Mouse (Mus musculus) hindlimb bud, embryonic 11.5 days (tissue): ENCODE data around the gene C2cd5.
A peak's percentile ranks its signal among the peaks of the same experiment; 100 is the strongest.
"Not testable (repeated sequence)": the region's sequence is repeated elsewhere in the genome, so short reads cannot be mapped to it uniquely, and the experiment has no call there.

Experiments
- DNase-seq: peaks from one replicate; pipeline ENCODE4 v3.0.0-alpha.2; 2012; ENCODE audit warnings: low read depth, low spot score; ENCODE audit errors: extremely low spot score

C2cd5 gene

DNA sequence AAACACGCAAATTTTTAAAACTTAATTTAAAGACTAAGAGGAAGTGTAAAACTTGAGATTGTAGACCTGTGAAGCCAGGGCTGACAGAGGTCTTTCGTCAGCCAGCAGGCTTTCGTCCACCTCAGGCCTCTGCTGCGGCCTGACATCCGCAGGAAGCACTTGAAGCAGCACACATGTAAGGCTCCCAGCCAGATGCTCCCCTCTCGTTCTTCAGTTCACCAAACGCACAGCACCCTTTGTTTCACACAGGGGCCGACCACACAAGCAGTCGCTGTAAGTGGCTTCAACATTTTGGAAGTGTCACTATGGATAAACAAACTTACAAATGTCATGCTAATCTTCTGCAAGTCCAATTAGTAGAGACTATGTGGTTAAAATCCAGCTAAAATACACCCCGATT, 72.5 kb downstream of the C2cd5 start:
- no peak for DNase-seq

DNA sequence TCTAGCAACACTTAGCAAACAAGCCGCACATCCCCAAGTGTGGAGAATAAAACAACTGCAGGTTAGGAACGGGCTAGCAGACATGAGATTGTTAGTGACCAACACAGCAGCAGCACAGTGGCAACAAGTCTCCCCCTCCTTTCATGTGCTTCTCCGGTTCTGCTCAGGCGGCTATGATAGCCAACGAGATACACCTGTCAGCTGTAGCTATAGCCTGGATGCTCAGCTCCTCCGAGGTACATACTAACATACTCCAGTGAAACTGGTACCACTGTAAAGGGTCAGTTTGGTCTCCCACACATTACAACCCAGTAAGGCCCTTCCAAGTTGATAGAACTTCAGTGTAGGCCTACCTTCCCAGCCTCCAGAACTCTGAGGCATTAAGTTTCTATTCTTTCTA, 76.2 kb downstream of the C2cd5 start:
- no peak for DNase-seq

DNA sequence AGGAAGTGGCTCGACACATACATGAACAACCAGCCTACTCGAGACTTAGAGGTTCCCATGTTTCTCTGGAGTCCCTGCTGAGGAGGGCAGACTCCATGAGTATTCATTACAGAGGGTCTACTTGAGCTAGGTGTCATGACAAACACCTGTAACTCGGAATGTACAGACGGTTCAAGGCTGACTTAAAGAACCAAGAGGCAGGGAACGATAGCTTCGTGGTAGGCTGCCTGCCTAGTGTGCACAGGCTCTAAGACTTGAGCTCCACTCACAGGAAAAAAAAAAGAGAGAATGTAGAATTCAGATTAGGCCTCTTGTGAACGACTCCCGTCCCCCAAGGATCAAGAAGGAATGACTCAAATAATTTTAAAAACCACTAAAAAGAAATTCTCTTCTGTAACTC, 78.2 kb downstream of the C2cd5 start:
- no peak for DNase-seq

DNA sequence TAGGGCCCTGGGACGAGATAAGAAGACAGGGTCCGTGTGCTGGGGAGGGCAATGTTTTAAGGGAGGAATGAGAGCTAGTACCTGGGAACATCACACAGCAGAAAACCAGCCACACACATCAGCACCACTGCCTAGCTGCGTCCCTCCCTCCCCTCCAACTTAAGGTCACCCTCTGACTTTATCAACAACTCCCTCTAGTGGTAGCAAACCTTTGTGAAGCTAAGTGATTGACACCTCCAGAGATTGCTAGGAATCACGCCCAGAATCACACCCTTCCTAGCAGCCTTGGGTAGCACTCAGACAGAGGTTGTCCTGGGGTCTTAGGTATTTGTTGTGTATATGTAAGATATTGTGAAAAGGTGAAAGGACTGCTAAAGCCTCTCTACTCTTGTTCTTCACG, 79.3 kb downstream of the C2cd5 start:
- peak; percentile 10 for DNase-seq

DNA sequence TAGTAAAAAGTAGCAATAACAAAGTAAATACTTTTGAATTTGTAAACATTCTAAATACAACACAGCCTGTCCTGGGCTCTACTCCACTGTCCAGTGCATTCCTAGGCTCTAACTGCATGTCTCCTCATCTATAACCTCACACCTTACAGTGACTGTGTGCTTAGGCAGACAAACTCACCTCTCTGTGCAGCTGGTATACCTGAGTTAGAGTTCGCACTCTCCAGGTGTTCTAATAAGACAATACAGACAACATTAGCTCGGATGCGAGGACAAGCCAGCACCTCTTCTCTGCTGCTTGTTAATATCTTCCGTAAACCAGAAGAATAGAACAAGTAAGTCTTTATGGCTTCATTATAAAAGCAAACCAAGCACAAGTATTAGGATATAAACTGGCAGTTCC, 79.8 kb downstream of the C2cd5 start:
- no peak for DNase-seq

DNA sequence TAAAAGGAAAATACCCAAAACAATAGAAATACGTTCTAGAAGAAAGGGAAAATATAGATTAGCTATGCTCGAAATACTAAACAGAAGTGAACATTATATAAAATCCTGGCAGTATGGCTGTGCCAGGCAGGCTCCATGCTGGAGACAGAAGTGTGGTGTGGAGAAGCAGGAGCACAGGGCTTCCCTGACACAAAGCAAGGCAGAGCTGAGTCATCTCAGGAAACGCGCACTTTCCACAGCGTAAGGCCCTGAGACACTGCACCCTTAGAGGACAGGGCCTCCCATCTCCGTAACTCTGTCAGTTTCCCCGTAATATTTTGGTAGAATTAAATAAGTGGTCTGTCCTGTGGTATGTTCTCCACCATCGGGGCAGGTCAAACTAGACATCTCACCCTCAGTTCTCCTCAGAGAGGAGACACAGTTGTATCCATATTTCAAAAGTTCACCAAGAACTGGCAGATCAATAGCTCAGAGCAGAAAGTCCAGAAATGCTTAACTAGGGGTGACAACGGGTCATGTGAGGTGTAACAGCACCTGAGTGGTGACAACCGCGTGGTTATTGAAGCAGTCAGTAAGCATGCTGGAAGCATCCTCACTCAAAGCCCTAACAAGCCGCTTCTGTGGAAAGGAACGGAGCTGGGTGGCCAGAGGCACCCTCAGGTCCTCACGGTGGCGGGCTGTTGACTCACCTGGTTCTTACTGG, 87.3 kb downstream of the C2cd5 start:
- DNase-seq: no peak

DNA sequence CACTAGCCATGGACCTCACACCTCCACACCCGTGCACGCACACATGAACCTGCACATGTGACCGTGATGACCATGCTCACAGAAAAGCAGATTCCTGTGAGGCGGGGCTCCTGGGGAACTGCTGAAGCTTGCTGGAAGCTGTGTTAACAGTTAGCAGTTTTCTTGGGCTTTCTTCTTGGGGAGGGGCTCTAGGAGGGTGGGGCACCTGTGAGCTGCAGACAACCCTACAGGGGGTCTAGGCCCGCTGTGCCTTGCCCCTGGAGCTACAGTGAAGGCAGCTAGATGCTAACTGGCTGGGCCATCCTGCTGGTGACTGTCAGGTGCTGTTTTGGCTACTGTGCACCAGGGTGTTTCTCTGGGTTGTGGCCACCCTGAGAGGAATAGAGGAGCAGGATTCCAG, 91.1 kb downstream of the C2cd5 start:
- DNase-seq: no peak

DNA sequence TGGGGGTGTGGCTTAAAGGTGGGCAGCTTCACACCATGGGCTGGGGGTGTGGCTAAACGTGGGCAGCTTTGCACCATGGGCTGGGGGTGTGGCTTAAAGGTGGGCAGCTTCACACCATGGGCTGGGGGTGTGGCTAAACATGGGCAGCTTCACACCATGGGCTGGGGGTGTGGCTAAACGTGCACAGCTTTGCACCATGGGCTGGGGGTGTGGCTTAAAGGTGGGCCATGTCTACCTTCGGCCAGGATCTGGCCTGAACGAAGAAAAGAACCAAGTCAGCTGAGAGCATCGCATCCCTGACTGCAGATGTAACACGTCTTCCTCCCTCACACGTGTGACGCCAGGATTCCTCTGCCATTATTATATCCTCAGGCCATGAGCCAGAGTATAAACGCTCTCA, 94.7 kb downstream of the C2cd5 start:
- DNase-seq: not testable (repeated sequence)

DNA sequence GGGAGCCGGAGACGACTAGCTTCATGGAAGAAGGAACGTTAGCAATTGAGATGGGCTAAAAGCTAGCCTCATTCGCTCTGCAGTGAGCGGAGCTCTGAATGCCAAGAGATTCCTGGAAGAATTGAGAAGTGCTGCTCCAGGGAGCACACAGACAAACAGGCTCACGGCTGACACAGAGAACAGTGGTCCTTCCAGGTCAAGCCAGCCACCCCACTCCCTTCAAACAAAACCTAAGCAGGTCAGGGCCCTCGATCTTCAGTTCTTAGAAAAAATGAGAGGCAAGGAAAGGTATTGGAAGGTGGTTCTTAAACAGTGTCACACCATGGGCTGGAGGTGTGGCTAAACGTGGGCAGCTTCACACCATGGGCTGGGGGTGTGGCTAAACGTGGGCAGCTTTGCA, 95.1 kb downstream of the C2cd5 start:
- no peak for DNase-seq

DNA sequence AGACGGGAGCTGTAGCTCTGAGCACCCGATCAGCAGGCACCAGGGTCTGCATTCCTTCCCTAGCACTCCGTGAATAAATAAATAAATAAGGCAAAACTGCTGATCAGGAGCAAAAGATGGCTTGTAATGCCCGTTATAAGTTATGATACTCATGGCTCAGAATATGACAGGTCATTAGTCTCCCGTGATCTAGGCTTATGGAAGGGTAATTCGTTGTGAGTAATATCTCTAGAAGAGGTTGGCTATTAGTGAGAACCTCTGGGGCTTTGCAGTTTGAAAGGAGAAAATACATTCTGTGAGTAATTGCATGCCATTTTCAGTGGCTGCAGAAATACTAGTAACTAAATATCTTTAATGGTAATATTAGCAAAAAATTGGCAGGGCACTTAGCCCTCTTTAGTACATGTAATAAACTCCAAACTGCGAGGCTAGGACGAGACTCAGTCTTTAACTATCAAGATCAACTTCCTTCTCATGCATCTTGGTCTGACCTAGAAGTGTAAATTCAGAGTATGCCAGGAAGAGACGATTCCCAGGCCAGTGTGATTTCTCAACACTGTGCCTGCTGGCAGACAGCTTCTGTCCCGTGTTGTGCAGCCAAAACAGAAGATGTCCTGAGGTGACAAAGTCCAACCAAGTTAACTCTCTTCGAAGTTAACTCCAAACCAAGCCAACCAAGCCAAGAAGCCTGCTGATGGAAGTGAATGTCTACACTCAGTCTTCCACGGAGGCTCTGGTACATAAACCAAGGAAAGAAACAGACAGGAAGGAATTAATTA, 101.5 kb downstream of the C2cd5 start:
- no peak for DNase-seq

DNA sequence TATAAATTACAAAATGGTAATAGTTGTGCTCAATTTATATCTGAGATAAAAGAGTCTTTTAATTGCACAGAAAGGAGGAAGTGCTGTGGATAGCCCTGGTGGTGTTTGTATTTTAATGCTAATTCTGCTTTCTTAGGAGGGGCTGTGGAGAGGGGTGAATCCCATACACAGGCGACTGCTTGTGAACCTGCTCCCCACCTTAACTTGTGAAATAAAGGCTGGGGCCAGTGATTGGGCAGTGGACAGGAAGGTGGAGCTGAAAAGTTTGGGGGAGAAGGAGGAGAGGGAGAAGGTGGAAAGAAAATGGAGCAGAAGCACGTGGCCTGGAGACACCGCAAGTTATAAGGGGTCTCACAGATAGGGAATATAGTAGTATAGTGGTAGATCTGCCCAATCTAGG, 103.1 kb downstream of the C2cd5 start:
- DNase-seq: no peak

DNA sequence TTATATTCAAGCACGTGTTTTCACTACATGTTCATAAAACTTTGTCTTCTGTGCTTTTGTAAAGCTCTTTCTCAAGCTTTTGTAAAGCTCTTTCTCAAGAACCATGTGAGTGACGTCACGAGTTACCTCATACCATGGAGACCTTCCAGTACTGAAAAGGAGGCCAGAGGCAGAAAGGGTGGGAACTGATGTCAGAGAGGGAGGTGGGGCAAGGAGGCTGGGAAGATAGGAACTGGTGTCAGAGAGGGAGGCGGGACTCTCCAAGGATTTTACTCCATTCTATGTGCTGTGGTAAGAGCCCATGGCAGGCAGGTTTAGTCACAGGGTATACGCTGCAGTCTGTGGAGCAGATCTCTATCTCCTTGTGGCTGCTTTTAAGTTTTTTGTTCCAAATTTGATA, 104.4 kb downstream of the C2cd5 start:
- no peak for DNase-seq

DNA sequence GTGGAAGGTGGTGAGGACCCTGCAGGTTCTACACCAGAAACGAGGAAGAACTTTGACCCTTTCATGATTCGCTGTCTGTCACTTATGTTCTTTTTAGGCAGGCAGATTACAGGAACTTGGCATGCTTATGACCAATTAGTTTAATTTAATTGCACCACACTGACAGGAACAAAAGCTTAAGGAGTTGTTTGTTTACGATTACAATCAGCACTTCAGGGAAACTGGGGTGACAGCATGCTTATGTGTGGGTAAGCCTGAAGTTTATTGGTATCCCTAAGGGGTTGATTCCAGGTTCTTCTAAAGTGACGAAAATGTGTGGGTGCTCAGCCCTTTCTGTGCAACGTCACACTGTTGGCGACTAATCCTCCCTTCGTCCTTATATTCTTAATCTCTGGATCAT, 105.1 kb downstream of the C2cd5 start:
- DNase-seq: no peak

DNA sequence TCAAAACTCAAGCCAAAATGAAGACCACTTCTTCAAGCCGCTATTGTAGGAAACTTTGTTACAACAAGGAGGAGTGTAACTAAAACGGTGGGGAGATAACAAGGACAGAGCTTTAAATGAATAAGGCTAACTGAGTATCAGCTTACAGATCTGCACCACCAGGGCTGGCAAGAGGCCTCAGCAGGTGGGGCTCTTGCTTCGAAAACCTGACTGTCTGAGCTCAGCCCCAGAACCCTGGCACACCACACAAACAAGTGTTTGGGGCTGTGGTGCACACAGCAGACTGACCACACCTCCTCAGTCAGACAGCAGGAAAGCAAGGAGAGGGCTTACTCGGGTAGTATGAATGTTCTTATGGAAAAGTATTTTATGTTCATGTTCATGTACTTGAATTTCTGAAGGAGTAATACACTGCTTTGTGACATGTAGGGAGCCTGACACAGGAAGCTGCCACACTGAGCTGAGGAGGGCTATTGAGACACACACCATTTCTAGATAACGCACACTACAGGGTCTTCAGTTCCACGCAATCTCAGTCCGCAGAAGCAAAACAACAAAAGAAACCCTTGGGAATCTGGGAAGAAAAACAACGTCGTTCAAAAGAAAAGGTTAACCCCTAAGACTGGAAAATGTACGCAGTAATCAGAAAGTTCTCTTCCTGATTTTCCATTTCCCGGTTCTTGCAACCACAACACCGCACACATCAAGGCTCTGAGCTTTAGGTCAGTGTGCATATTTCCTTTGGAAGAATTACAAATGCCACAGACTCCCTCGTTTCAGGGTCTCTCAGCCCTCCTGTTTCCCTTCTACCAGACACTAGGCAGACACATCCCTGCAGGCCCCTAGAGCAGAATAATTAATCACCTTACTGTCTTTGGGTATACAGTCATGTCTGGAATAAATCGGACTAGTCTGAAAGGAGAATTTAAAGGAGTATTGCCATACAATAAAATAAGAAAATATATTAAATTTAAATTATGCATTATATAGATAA, 105.9 kb downstream of the C2cd5 start:
- DNase-seq: no peak

DNA sequence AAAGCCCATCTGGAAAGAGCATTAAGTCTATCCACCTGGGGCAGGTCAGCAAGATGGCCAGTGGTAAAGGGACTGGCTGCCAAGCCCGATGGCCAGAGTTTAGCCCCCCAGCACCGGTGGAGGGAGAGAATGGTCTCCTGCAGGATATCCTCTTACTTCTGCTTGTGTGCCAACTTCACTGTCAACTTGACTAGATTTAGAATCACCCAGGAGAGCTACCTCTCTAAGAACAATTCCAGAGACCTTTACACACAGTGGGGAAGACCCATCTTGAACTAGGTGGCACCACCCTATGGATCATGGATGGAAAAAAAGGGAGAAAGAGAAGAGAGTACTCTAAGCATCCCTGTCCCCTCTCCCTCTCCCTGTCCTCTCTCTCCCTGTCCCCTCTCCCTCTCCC, 107.0 kb downstream of the C2cd5 start:
- DNase-seq: no peak

DNA sequence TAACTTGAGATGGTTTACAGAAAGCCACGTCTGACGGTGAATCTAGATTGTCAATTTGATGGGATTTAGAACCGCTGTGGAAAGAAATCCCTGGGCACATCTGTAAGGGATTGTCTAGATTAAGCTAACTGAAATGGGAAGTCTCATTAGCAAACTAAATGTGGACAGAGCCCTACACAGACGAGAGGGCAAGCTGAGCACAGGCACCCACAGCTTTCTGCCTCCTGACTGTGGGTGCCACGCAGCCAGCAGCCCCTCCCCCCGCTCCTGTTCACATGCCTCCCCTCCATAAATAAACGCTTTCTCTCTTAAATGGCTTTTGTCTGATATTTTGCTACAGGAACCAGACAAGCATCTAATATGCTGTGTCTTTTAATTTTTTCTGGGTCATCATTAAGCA, 107.8 kb downstream of the C2cd5 start:
- no peak for DNase-seq

DNA sequence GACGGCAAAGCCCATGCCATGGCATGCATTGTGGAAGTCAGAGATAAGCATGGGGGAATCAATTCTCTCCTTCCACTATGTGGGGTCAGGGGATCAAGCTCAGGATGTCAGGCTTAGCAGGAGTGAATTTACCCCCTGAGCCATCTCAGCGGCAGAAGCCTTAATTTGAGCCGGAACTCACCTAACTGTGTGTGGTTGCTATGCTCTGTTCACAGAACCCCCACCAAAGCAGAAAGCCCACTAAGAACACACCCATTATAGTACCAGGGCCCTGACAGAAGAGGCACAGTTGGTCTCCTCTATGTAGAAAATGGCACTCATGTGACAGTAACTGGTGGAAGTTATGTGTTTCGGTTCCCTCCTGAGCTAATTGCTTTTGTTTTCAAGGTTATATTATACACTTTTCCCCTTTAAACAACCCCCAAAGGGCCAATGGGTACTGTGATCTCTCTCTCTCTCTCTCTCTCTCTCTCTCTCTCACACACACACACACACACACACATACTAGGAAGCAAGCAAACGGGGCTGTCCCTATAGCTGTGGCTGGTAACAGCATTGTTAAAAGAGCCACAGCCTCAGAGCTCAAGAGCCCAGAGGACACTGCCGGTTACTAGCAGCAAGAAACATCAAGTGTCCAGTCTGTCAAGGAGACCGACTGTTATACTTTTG, 108.4 kb downstream of the C2cd5 start:
- no peak for DNase-seq

DNA sequence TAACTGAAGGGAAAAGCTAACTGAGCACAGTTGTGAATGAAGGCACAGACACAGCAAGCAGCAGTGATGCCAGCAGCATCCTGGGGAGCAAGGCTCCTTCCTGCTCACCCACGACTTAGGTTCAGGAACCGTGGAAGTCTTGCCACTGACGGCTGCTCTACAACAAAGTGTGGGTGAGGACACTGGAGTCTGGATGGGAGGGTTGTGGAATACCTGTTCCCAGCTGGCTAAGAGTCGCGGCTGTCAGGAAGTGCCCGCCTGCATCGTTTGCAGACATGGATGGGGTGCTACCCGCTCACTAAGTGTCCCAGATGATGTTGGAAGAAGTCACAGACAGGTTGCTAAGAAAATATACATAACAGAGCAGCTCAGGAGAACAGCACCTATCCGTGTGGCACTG, 109.4 kb downstream of the C2cd5 start:
- no peak for DNase-seq

DNA sequence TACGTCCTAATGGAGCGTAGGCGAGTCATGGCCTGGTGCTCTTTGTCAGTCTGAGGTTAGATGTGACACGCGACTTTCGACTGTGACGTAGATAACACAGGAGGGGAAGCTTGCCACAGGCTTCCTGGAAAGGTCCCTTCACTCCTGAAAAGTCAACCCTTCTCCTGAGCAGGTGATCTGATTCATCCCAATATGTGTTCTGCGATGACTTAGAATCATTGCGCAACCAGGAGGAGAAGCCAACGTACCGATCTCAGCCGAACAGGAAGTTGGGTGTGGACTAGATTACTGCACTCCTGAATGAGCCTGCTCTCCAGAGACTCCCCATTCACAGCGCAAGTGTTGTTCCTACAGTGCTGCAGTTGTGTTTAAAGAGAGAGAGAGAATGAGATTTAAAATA, 110.4 kb downstream of the C2cd5 start:
- no peak for DNase-seq

DNA sequence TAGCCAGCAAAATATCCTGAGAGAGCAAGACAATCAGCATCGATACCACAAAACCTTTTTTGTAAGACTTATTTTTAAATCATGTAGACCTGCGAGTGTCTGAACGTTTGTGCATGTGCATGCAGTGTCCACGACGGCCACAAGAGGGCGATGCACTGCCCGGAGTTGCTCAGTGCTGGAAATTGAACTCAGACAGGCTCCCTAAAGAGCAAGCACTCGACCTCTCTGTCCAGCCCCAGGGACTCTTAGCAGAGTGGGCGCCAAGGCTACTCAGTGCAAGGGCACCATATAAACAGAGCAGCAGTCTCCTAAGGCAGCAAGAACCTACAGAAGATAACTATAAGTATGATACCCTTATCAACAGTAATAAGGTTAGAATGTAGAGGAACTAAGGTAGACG, 111.2 kb downstream of the C2cd5 start:
- DNase-seq: no peak

DNA sequence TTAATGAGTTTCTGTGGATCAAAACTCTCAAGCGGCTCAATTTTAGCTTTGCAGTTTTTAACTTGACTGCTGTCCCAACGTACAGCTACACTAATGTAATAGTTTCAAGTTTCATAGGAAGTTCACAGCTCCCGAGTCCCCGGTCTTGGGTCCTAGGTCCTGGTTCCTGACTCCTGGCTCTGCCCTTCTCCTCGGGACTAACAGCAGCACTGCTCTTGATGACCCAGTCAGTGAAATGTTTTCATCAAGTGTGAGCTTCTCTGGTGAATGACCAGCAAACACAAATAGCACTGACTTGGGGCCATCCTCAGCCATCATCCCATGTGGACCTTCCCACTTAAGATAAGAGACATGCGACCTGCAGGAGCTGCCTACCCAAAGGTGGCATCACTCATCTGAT, 111.7 kb downstream of the C2cd5 start:
- no peak for DNase-seq
